Mouse (Mus musculus) cerebellum, adult 11 months (tissue): ENCODE results near the gene Fkbp5.
A peak's percentile ranks its signal among the peaks of the same experiment; 100 is the strongest.

ENCODE experiments used
- DNase-seq: peaks from one replicate; pipeline ENCODE4 v3.0.0; 2022

The Fkbp5 gene

GRCm38 (mm10) chr17:28522623-28523354 lies 5.5 kb upstream of the Fkbp5 start:
- peak; percentile 90 for DNase-seq

DNA sequence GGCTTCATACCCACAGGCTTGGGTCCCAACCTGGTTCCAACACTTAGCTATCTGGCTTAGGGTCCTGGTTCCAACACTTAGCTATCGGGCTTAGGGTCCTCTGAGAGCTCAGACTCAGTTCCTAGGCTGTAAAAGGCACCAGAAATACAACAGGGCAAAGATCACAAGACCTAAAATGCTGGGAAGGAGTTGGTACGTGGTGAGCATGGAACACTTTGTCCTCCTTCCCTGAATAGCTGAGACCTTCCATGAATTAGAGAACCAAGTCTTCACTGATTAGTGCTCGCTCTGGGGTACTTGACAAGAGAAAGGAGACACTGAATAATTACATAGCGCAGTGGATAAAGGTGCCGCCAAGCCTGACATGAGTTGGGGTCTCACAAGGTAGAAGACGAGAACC lies 4.6 kb upstream of the Fkbp5 start:
- no peak for DNase-seq

DNA sequence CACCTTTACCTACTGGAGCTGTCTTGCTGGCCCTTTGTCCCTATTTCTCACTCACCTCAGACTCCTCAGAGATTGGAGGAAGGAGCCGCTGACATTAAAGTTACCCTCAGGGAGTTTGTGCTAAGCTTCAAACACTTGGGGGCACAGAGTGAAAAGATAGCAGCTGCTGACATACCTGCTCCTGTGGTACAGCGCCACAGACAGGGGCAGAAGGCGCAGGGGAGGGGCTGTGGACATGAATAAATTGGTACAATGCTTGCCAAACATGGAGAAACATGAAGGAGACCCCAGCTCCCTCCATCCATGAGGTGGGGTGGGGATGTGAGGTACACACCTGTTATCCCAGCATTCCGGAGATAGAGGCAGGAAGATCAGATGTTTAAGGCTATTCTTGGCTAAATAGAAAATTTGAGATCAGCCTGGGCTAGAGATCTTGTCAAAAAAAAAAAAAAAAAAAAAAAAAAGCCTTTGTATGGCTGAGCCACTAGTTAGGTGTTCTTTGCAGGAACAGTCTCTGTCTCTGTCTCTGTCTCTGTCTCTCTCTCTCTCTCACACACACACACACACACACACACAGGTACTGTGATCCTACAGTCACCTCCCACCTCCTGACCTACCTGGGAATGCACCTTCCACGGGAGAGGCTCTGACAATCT lies 3.9 kb upstream of the Fkbp5 start:
- DNase-seq = no peak

DNA sequence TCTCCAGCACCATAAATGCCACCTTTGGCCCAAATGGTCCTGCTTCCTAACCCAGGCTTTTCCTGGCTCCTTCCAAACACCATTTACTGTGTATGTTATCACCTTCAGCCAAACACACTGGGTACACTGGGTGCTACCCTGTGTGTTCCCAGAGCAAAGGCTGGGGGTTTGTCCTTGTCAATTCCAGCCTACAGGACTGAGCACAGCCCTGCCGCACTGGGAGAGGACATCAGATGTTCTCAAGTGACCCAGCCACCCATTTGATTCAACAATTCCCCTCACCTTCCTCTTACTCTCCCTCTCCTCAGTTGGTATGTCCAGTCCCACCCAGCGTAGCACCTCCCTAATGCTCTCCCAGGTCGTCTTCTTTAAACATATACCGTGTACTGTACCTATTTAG lies 3.2 kb upstream of the Fkbp5 start:
- no peak for DNase-seq

DNA sequence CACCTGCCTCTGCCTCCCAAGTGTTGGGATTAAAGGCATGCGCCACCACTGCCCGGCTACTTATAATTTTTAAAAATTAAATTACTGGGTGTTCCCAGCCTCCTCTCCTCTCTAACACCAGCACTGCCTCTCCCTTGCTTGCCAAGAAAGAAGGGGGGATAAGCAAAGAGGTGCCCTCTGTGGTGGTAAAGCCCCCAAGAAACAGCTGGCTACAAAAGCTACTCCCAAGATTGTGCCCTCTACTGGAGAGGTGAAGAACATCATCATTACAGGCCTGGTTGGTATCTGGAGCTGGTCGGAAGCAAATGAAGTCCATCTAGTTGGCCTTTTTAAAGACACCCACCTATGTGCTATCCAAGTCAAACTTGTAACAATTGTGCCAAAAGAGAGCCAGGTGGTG lies 2.5 kb upstream of the Fkbp5 start:
- no peak for DNase-seq

DNA sequence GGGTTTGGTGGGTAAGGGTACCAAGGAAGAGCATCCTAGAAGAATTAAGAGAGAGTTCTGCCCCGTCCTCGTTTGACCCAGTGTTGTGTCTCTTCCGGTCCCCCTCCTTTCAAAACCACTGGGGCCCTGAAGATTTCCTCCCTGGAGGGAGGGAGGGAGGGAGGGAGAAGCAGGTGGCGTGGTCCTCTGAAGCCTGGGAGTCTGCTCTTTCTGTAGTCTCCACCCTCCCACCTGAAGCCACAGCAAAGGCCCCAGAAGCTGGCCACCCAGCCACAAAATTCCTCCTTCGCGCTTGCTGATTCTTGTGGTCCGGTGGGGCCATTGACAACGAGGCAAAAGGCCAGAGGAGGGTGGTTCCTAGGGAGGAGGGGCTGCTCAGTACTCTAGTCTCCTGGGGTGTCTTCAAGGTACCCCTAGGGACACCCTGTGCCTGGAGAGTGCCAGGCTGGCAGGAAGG lies 1.3 kb upstream of the Fkbp5 start:
- no peak for DNase-seq

DNA sequence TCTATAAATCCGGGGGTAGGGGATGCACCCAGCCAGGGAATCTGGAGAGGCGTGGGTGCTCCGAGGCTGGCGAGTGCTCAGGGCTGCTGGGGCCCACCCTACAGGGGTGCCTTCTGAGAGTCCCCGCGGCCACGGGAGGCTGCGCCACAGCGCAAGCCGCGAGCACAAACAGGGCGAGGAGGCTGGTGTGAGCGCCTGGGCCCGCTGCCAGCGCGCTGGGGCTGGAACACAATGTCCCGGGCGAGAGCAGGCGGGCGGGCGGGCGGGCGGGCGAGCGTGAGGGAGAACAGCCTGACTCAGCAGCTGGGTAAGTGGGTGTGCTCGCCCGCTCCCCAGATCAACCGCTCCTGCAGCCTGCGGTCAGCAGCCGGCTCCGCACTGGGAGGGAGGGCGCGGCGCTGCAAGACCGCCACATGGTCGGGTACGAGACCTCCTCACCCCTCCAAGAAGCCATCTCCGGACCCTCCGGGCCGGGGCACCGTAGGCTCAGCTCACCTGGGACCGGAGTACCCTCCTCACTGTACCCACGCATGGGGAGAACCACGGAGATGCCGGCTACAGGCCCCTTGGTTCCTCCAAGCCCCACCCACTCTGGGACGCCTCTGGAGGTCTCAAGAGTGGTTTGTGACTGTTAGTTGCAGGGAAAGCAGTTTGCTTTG lies 758 bp upstream of the Fkbp5 start:
- DNase-seq = peak; percentile 72

DNA sequence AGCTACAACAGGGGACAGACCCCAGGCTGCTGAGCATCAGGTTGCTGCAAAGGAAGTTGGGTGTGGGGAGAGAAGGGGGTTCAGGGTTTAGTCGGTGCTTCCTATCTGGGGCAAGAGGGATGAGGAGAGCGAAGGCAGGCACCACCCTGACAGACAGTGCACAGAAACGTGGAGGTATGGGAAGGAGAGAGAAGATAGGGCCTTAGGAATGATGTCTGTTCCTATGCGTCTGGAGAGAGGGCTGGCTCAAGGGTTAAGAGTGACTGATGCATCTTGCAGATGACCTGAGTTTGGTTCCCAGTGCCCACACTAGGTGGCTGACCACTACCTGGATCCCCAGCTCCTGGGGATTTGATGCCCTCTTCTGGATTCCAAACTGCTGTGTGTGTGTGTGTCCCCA lies 446 bp downstream of the Fkbp5 start:
- DNase-seq = no peak

DNA sequence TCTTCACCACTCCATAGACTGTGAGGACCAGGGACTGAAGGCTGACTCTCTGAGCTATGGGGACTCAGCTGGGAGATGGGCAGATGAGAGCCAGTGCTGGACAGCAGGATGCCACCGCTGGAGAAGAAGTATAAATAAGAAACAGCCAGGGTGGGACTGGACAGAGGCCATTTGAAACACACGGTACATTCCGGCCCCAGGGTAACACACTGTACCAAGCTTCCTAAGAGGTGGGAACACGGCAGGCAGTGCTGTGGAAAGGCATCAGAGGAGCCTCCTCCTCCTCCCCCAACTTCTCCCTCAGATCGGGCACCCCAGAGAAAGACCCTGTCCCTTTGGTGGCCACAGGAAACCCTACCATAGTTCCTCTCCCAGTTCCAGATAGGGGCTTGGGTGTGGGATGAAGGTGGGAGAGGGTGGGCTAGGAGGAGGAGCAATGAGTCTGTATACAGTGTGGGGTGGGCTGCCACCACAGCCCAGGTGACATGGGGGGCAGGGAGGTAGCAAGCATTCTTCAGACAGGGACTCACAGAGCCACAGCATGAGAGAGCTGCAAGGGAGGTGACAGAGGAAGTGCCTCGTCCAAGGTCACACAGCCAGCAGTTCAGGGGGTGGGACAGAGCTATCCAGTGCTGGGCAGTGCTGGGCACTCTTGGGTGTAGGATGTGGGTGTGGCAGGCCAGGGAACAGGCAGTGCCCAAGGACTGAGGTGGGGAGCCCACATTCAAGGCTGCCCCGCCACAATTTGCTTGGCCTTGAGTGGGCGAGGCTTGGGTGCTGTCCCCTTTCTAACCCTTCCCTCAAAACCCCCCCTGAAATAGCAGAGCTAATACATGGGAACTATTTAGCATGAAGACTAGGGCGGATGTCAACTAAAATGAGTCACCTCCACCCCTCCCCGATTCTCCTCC lies 1.6 kb downstream of the Fkbp5 start:
- DNase-seq = no peak

DNA sequence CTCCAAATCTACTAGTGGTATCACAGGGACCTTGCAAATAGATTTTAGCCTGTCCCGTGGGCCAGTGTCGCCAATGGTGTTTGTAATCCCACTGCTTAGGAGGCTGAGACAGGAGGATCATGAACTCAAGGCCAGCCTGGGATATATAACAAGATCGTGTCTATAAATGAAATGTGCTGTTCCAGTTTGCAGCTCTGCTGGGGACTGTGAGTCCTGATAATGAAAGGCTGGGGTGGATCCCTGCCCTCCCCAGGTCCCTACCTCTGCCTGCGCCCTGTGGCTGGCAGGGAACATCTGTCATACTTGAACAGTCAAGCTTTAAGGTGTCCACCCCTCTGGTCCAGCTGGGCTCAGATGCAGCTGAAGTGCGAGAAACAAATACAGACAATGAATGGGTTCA lies 2.8 kb downstream of the Fkbp5 start:
- DNase-seq = no peak

DNA sequence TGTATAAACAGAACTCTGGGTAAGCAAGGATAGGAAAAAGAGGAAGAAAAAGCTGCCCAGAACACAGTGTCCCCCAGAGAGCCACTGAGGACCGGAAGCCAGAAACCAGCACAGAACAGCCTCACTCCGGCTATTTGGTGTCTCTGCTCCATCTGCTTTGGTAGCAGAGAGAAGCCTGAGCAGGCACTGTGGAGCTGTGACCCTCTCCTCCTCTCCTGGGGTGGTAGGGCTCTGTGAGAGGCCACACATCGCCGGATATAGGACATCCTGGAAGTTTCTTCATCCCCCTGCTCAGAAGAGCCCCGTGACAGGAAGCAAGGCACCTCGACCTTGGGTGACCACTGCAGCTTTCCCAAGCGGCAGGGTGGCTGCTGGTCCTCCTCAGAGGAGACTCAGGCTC lies 3.5 kb downstream of the Fkbp5 start:
- no peak for DNase-seq

- DNase-seq = no peak
Observed at GRCm38 (mm10) chr17:28513337-28513736, 4.0 kb downstream of the Fkbp5 start.

- no peak for DNase-seq
Observed at GRCm38 (mm10) chr17:28512696-28513095, 4.6 kb downstream of the Fkbp5 start.

- no peak for DNase-seq
Observed at GRCm38 (mm10) chr17:28511616-28512541, 5.4 kb downstream of the Fkbp5 start.

DNA sequence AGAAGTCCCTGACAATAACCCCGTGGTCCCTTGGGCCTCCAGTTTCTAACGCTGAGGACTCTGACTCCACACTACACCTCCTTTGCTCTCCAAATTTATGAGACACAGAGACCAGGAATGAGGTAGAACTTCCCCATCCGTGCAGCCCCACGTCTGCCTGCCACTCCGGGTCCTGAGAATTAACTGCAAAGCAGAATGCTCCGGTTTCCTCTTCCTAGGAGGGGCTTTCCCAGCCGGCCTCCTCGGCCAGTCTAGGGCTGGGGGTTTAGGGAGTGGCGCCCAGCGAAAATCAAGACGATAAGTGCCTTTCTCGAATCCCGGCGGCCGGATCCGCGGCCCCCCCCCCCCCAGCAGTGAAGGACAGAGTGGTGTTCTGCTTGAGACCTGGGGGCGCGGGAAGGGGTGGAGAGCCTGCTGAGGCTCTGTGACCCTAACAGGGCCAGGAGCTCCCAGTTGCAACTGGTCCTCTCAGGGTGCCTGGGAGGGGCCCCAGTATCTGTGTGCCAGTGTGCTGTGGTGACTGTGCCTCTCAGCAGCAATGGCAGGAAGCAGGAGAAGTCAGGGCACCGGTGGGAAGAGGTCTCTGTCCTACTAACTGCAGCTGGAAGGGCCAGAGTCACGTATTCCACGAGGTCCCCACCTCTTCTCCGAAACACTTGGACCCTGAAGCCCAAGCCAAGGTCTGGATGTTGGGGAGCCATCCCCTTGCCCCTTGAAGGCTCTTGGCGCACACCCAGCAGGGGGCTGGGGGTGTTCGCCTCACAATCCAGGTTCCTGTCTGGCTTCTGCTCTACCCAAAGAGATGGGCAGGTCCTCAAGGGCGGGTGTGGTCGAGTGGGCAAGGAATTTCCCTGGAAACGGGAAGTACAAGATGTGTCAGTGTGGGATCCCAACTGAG lies 6.6 kb downstream of the Fkbp5 start:
- no peak for DNase-seq

GRCm38 (mm10) chr17:28507496-28507895 lies 9.8 kb downstream of the Fkbp5 start:
- DNase-seq = no peak

- DNase-seq = no peak
Observed at GRCm38 (mm10) chr17:28506895-28507294, 10.4 kb downstream of the Fkbp5 start.

GRCm38 (mm10) chr17:28505591-28505990 lies 11.7 kb downstream of the Fkbp5 start:
- no peak for DNase-seq

- no peak for DNase-seq
Observed at GRCm38 (mm10) chr17:28504182-28504581, 13.1 kb downstream of the Fkbp5 start.

- DNase-seq = no peak
Observed at GRCm38 (mm10) chr17:28502196-28502821, 15.0 kb downstream of the Fkbp5 start.
